In the genomic region with DNA sequence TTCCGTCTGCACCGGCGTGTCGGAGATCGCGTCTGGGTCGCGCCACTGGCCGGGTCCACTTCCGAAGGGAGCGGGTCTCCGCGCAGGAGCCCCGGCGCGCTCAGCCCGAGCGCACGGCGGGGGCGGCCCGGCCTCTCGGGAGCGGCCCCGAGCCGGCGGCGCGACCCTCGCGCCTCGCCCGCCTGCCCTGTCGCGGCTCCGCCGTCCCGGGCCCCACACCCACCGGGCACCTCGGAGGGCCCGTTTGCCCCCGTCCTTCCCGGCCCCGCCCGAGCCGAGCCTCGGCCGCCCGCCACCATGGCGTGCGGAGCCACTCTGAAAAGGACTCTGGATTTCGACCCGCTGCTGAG, we compare ENCODE assay signal across 8 mouse cellular contexts. TPM values are rescaled to one million over a fixed set of nuclear protein-coding genes. Genes with fewer than 3 reads are reported as not detected.
A peak's percentile ranks its signal among the peaks of the same experiment; 100 is the strongest.
DNase-seq lines count a peak whose midpoint lies in the region; ATAC-seq and TF ChIP-seq lines count a peak whose summit lies in the region.

Gene Akirin2 (plus strand): TSS at position 190 of the 350 bp plus-strand sequence.

- no peaks in the 10 kb centered on the region for H3K9me3 ChIP-seq in lung, embryonic 15.5 days
- no peaks in the 10 kb centered on the region for H3K9me3 ChIP-seq in intestine, postnatal 0 days (ENCODE audit: control insufficient read depth)

- TF ChIP-seq CTCF in intestine, postnatal 0 days (IDR thresholded peaks at IDR 0.05; ENCODE audit: low read depth): no peak

- H3K4me3 ChIP-seq in lung, embryonic 15.5 days: peak within 1 kb of the TSS; percentile 98
- H3K4me3 ChIP-seq in brown adipose tissue, adult 24 weeks (ENCODE audit: insufficient read depth, low read depth, low read length): peak within 1 kb of the TSS; percentile 96
- H3K4me3 ChIP-seq in intestine, postnatal 0 days (ENCODE audit: low read depth, low read length): peak within 1 kb of the TSS; percentile 90

- no peaks in the 10 kb centered on the region for H3K27me3 ChIP-seq in lung, embryonic 15.5 days
- H3K27me3 ChIP-seq in intestine, postnatal 0 days (replicated peaks; ENCODE audit: control insufficient read depth, insufficient read depth, low read length): no peaks in the 10 kb centered on the region

- H3K4me2 ChIP-seq in lung, embryonic 15.5 days: peak within 1 kb of the TSS; percentile 50
- peak within 1 kb of the TSS; percentile 77 for H3K4me2 ChIP-seq in intestine, postnatal 0 days (replicated peaks; ENCODE audit: low read depth)

- peak within 1 kb of the TSS; percentile 94 for H3K27ac ChIP-seq in lung, embryonic 15.5 days
- peak within 1 kb of the TSS; percentile 89 for H3K27ac ChIP-seq in brown adipose tissue, adult 24 weeks (replicated peaks; ENCODE audit: low read depth, low read length)
- H3K27ac ChIP-seq in intestine, postnatal 0 days (ENCODE audit: low read depth, low read length): peak within 1 kb of the TSS; percentile 96

- no peak for DNase-seq in lung, postnatal 14 days
- DNase-seq in gastrocnemius, postnatal 4 days (ENCODE audit: low spot score in 2 of 2): peak in 1 of 2 experiments; percentile 24
- DNase-seq in Muller cell, postnatal 12 days (ENCODE audit: inconsistent ontology term): no peak
- no peak for DNase-seq in thymus, postnatal 36 days

- peak within 1 kb of the TSS; percentile 99 for H3K9ac ChIP-seq in lung, embryonic 15.5 days
- peak within 1 kb of the TSS; percentile 96 for H3K9ac ChIP-seq in intestine, postnatal 0 days (ENCODE audit: low read depth, low read length)

- H3K36me3 ChIP-seq in lung, embryonic 15.5 days: no peaks in the 10 kb centered on the region
- no peaks in the 10 kb centered on the region for H3K36me3 ChIP-seq in intestine, postnatal 0 days (ENCODE audit: control insufficient read depth, insufficient read depth)

- ATAC-seq in lung, embryonic 15.5 days (ENCODE audit: borderline replicate concordance, extremely low read depth, low FRiP score, low TSS enrichment): peak; percentile 58
- ATAC-seq in intestine, postnatal 0 days: peak; percentile 72
- ATAC-seq in megakaryocyte, adult 5-6 weeks (ENCODE audit: poor library complexity, severe bottlenecking): no peak

- peaks cover 15% of the 10 kb centered on the region for H3K4me1 ChIP-seq in lung, embryonic 15.5 days
- H3K4me1 ChIP-seq in brown adipose tissue, adult 24 weeks (ENCODE audit: control insufficient read depth, insufficient read depth, insufficient read length, low read length): peaks cover 13% of the 10 kb centered on the region
- H3K4me1 ChIP-seq in intestine, postnatal 0 days (replicated peaks; ENCODE audit: control insufficient read depth, insufficient read depth, low read length): peaks cover 3% of the 10 kb centered on the region; the same call in 1 of the 2 replicates

- under 1% methylated on average over 49 of the region's 53 CpGs for WGBS in lung, embryonic 15.5 days
- WGBS in intestine, postnatal 0 days: 0% methylated on average over 53 of the region's 53 CpGs

RNA-seq across cellular contexts. Expression of gene Akirin2, which starts in this region (rescaled TPM):
- 54.5 and 56.1 TPM in 2 replicates for polyA plus RNA-seq in lung, embryonic 15.5 days (2015; fragmentation: Nextera tagmentation; extraction: Ambion mirVana)
- 31.4 and 41.0 TPM in 2 replicates for polyA plus RNA-seq in brown adipose tissue, adult 24 weeks (2012; ENCODE audit: insufficient read depth, insufficient read length, missing spikeins)
- total RNA-seq in gastrocnemius, postnatal 4 days (2021): 10 to 100 TPM; 81.9 to 92.2 TPM
- 32.2 and 36.6 TPM in 2 replicates for polyA plus RNA-seq in intestine, postnatal 0 days (2015; fragmentation: Nextera tagmentation; extraction: Ambion mirVana)
- total RNA-seq in megakaryocyte, adult 5-6 weeks (2015): 59.6 and 68.0 TPM in 2 replicates
- 49.9 and 62.4 TPM in 2 replicates for total RNA-seq in megakaryocyte, adult 5-6 weeks (2017)
